Mouse (Mus musculus) cortical plate, adult 2 months (tissue): ENCODE measurements at regions not wholly inside any gene's neighbourhood (a gene's known extent, or its start where the extent isn't known, plus 50 kb on each side); places are given as distances from the start of the nearest gene placed in this dataset.
A peak's percentile ranks its signal among the peaks of the same experiment; 100 is the strongest.

Source experiments
- H3K27ac ChIP-seq: fragments of 200-500 bp; 2 replicates; pipeline ENCODE4 v1.5.1; 2012; ENCODE audit warnings: low read length, control low read depth, inconsistent platforms; ENCODE audit not compliant: insufficient read depth
- H3K4me1 ChIP-seq: fragments of 200-500 bp; 2 replicates; pipeline ENCODE4 v1.6.1; 2011; ENCODE audit warnings: low read length; ENCODE audit not compliant: control insufficient read depth, insufficient read depth
- H3K4me3 ChIP-seq: fragments of 200-500 bp; 2 replicates; pipeline ENCODE4 v1.5.1; 2011; ENCODE audit warnings: mild to moderate bottlenecking, low read length, control low read depth; ENCODE audit not compliant: insufficient read depth
- CTCF ChIP-seq: fragments of 200-500 bp; IDR thresholded peaks from 2 replicates; pipeline ENCODE4 v1.5.1; 2011; ENCODE audit warnings: mild to moderate bottlenecking, control low read depth, low read length; ENCODE audit not compliant: insufficient read depth; ENCODE audit errors: extremely low read depth
- POLR2A ChIP-seq: fragments of 200-500 bp; IDR thresholded peaks from 2 replicates; pipeline ENCODE4 v1.6.1; 2011; ENCODE audit warnings: mild to moderate bottlenecking, low read length, control low read depth; ENCODE audit not compliant: insufficient read depth; ENCODE audit errors: extremely low read depth

DNA sequence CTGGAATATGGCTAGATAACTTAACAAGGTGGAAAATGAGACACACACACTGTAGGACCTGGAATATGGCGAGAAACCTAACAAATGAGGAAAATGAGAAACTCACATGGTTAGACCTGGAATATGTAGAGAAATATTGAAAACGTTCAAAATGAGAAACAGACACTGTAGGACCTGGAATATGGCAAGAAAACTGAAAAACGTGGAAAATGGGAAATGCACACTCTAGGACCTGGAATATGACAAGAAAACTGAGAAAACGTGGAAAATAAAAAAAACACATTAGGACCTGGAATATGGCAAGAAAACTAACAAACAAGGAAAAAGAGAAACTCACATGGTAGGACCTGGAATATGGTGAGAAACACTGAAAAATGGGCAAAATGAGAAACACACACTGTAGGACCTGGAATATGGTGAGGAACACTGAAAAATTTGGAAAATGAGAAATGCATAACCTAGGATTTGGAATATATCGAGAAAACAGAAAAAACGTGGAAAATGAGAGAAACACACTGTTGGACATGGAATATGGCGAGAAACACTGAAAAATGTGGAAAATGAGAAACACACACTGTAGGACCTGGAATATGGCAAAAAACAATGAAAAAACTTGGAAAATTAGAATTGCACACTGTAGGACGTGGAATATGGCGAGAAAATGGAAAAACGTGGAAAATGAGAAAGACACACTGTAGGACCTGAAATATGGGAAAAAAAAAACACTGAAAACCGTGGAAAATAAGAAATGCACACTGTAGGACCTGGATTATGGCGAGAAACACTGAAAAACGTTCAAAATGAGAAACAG is 77.3 kb upstream of the Vmn1r2 start:
- H3K4me3 ChIP-seq: no peak overlapping the region
- no peak overlapping the region; the same call in 1 of the 2 replicates for H3K27ac ChIP-seq
- H3K4me1 ChIP-seq: no peaks in the 10 kb centered on the region
- TF ChIP-seq POLR2A (no peak), CTCF (no peak)

DNA sequence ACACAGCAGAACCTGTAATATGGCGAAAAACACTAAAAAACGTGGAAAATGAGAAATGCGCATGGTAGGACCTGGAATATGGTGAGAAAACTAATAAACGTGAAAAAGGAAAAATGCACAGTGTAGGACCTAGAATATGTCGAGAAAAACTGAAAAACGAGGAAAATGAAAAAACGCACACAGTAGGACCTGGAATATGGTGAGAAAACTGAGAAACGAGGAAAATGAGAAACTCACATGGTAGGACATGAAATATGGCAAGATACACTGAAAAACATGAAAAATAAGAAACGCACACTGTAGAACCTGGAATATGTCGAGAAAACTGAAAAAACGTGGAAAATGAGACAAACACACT is 76.8 kb upstream of the Vmn1r2 start:
- H3K4me3 ChIP-seq: no peak overlapping the region
- H3K27ac ChIP-seq: peak overlapping the region; percentile 46; the same call in 1 of the 2 replicates
- TF ChIP-seq POLR2A (no peak), CTCF (no peak)
- no peaks in the 10 kb centered on the region for H3K4me1 ChIP-seq

DNA sequence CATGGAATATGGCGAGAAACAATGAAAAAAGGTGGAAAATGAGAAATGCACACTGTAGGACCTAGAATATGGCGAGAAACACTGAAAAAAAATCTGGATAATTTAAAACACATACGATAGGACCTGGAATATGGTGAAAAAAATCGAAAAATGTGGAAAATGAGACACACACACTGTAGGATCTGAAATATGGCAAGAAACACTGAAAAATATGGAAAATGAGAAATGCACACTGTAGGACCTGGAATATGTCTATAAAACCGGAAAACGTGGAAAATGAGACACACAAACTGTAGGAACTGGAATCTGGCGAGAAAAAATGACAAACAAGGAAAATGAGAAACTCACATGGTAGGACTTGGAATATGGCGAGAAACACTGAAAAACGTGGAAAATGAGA is 76.4 kb upstream of the Vmn1r2 start:
- no peaks in the 10 kb centered on the region for H3K4me1 ChIP-seq
- TF ChIP-seq CTCF (no peak), POLR2A (no peak)

More for the DNA sequence above, 76.4 kb upstream of the Vmn1r2 start:
- peak overlapping the region; percentile 46; the same call in 1 of the 2 replicates for H3K27ac ChIP-seq
- H3K4me3 ChIP-seq: no peak overlapping the region
